Mouse (Mus musculus) embryo, embryonic 10 days (tissue): ENCODE data around the gene Sec22b.

ENCODE experiments used
- DNase-seq: peaks from one replicate; pipeline ENCODE4 v3.0.0-alpha.2; 2015; ENCODE audit warnings: low spot score

The Sec22b gene

GRCm38 (mm10) chr3:97900516-97901490, at the start of gene Sec22b:
Gene Sec22b (plus strand): TSS chr3:97901190.
- DNase-seq: peak; percentile 91

DNA sequence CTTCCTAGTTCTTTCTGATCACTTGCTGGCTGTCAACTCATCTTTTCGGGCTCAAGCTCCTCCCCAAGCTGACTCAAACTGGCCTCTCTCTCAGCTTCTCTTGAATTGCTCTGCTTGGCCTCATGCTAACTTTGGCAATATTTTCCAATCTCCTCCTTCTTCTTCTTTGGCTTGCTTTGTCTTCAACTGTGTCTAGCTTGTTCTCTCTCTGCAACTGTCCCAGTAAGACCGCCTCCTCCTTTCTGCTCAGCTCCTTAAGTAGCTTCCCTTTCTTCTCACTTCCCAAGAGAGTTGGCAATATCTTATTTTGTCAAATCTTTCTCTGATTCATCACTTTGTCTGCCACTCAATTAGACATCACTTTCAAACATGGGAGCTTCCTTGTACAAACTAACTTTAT, 49.2 kb upstream of the Sec22b start:
- DNase-seq: no peak

DNA sequence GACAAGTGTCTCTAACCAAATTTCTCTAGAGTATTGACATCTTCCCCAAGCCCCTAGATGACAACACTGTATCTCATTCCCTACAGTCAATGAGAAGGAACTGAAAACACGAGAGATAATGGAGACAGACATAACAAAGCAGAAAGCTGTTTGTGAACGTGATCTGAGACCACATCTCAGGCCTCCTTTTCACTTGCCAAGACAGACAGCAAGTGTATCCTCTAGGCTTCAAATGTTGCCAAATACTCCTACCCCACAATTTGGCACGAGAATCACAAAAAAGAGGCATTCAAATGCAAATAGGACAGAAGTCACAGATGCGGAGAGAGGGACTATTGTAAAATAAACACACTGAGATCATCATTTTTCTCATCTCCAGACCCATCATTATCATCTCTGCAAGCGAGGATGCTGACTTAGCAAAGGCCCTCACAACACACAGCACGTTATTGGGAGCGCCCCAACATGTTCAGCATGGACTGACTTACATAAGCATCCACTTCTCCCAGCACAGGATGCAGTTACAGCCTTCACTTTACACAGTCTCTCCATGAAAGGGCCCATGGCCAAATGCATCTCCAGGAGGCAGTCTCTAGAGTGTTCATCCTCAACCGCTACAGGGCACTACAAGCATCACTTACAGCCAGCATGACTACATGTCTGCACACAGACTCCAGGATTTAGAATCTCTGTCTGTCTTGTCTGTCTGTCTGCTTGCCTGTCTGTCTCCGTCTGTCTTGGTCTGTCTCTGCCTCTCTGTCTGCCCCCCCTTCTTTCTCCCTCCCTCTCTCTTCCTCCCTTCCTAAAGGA, 46.2 kb upstream of the Sec22b start:
- DNase-seq: no peak

DNA sequence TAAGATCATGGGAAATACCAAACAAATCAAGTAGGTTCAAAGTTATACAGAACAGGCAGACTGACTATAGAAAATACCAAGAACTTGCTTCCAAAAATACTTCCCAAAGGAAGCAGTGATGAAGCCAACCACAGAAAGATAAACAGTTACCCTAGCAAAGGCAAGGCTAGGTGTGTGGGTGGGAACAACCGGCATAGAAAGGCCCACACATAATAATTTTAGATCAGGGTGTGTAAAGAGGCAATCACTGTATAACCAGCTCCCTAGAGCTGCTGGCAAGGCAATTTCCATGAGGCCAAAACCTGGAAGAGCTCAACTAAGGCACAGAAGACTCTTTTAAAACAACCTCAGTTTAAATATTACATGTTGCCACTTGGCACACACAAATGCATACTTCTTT, 41.6 kb upstream of the Sec22b start:
- no peak for DNase-seq

DNA sequence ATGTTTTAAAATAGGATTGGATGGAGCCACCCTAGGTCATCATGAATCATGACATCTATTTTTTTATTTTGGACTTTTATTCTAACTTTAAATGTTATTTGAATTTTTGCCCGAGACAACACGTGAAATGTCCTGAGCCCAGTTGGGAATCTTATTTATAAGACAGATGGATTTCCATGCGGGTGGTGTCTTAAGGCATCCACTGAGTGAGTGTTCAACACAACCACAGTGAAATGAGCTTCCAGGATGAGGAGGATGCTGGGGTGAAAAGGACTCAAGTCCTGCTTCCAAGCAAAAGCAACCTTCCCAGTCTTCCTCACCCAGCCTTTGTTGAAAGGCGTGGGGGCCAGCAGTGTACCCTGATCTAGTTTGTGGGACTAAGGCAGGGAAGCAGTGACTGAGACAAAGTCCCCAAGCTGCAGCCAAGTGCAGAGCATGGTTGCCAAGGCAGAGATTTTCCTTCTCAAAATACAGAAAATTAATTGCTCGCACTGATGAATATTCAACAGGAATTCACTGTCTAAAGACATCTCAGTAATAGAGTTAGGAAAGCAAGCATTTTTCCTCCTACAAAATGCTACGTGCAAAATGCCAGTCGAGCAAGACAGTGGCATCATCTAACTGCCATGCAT, 40.1 kb upstream of the Sec22b start:
- DNase-seq: no peak

- DNase-seq: no peak
These were observed 34.3 kb upstream of the Sec22b start for GRCm38 (mm10) chr3:97866696-97867095.

DNA sequence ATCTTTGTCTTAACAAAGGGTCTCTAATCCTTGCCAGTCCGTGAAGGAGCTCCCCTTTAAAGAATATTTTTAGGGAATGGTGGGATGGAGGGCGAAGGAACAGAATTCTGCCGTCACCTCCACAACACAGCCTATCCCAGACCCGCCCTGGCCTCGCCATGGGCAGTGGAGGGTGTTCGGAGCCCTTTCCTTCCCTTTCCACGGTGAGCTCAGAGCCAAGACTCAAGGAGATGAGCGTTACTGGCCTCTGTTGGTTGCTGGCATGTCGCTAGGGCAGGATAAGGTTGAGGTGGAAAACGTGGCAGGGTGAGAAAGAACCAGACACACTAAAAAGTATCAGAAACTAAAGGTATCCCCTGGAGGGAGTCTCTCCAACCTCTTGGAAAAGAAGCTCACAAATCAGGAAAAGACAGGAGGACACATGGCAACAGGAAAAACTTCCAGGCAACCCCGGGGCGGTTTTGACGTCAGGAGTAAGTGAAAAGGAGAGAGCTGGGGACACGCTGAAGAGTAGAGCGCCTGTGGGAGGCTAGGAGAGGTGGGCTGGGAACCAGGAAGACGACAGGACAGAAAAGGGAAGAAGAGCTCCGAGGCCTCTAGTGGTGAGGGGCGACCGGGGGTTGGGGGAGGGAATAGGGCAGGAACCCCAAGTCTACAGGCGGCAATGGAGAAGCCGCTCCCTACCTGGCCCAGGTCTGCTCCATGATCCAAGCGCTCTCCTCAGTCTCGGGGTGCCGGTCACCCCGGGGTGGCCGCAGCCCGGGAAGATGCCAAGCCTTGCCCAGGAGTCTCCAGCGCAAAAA, 33.6 kb upstream of the Sec22b start:
- peak; percentile 26 for DNase-seq

DNA sequence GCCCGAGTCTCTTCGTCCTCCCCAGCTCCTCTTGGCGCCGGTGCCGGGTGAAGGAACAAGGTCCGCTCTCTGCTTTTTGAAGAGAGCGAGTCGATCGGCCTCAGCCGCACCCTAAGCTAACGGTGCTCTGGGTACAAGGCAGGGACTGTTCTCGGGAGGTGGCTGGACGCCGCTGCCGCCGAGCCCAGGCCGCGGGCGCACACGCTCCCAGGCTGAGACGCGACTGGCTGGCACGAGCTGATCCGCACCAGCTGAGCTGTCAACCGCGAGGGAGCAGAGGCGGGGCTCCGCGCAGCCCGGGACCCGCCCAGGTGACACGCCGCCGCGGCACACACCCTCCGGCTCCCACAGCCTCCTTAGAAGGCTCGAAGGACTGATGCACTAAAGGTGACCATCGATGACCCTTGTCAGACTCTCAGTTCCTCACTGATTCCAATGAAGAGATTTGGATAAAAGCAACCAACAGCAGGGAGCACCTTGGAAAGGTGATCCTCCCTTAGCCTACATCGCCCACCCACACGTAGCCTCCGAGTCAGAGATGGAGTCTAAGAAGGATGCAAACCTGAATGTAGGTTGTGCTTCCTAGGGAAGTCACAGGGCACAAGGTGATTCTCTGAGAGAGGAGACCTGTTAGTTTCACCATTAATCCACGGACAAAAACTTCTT, 32.8 kb upstream of the Sec22b start:
- DNase-seq: peak; percentile 70

DNA sequence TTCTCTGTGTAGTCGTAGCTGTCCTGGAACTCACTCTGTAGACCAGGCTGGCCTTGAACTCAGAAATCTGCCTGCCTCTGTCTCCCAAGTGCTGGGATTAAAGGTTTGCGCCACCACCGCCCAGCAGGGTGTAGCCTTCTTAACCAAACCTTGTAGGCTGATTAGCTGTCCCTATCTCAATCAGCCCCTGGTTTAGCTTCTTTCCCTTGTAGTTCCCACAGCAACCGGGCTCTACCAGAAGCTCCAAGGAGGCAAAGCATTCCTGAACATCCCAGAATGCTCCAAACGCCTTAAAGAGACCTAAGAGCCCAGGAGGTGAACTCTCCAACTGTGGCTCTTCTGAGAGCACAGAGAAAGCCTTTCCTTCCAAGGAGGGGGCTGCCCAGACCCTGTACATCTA, 32.3 kb upstream of the Sec22b start:
- no peak for DNase-seq

GRCm38 (mm10) chr3:97869730-97870129, 31.3 kb upstream of the Sec22b start:
- DNase-seq: no peak

- no peak for DNase-seq
These were observed 26.2 kb upstream of the Sec22b start for GRCm38 (mm10) chr3:97874777-97875176.

GRCm38 (mm10) chr3:97876259-97876658, 24.7 kb upstream of the Sec22b start:
- peak; percentile 35 for DNase-seq

- peak; percentile 76 for DNase-seq
These were observed 21.8 kb upstream of the Sec22b start for GRCm38 (mm10) chr3:97879222-97879621.

DNA sequence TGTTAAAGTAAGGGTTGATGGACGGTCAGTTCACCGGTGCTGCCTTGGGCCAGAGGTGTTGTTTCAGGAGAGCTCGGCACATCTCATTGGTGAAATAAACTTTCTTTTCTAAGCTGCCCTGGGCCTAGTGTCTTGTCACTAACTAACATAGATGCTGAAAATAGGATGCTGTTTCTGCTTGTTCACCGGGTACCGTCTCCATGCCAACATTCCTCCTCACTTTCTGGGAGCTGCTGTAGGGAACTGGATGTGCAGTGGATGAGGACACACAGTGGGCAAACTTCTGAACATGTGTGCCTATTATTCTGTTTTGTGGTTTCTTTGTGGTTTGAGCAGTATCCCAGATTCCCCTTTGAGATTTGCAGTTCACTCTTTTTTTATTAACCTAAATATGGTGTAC, 19.4 kb upstream of the Sec22b start:
- no peak for DNase-seq

GRCm38 (mm10) chr3:97887785-97888167, 13.2 kb upstream of the Sec22b start:
- DNase-seq: no peak

DNA sequence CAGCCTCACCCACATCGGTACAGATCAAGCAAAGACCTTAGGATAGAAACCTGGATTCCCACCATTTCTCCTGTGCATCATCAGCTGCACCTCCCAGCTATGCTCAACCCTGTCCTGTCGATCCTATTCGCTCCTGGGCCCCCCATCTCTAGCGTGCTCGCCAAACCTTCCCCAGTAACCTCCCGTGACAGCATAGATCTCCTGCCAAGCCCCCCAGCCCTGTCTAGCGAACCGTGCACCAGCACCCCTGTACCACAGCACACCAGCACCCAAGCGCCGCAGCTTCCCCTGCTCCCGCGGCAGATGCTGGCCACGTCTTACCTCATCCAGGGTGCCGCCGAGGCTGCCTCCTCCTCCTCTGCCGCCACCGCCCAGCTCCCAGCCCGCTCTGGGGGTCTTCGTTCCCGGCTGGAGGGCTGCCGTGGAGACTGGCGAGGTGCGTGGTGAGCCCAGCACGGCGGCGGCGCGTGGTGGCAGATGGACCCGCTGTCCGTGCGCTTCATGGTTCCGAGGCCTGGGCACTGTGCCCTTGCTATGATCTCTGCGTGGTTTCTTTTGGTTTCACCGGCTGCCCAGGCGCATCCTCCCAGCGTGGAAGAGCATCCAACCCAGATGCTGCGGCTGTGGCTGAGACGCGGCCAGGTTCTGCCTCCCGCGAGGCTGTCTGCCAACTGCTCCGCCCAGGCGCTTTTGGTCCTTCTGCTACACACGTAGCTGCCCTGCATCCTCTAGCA, 12.7 kb upstream of the Sec22b start, which contains the start of gene Pde4dip:
Pde4dip (minus strand) TSS at position 540 of the 734 bp plus-strand sequence.
- DNase-seq: peak; percentile 42

DNA sequence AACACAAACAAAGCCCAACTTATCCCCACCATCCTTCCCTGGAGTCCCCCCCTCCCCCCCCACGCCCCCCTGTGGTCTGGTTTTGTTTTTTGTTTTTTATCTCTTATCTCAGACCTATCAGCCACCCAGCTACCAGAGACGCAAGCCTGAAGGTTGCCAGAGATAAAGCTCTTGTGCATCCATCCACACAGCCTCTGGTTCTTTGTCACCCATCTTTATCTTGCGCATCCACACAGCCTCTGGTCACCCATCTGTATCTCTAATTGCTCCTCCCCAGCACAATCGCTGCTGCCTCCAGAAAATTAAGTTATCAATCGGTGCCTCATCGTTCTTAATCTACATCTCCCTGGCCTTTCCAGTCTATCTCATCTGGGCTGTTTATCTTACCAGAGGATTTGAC, 10.8 kb upstream of the Sec22b start:
- no peak for DNase-seq

- DNase-seq: peak; percentile 63
These were observed 6.3 kb upstream of the Sec22b start for GRCm38 (mm10) chr3:97894695-97895094.

GRCm38 (mm10) chr3:97898381-97898780, 2.6 kb upstream of the Sec22b start:
- DNase-seq: peak; percentile 53

GRCm38 (mm10) chr3:97901586-97901985, 596 bp downstream of the Sec22b start:
- DNase-seq: no peak
